Mouse (Mus musculus) lung, embryonic 15.5 days (tissue): ENCODE results near the gene Ttn. TPM values are rescaled to one million over a fixed set of nuclear protein-coding genes. Genes with fewer than 3 reads are reported as not detected.
A peak's percentile ranks its signal among the peaks of the same experiment; 100 is the strongest.
"Not testable (repeated sequence)": the region's sequence is repeated elsewhere in the genome, so short reads cannot be mapped to it uniquely, and the experiment has no call there.

Experiments
- ATAC-seq: fragments of 200-750 bp; cut with Nextera tagmentation; 2 replicates; pipeline ENCODE4 v1.8.0; 2017; ENCODE audit warnings: moderate number of reproducible peaks, borderline replicate concordance; ENCODE audit not compliant: low FRiP score, low TSS enrichment; ENCODE audit errors: extremely low read depth
- H3K27ac ChIP-seq: fragments of 300-500 bp; sonication (generic); 2 replicates; pipeline ENCODE4 v1.5.1; 2015; ENCODE audit warnings: moderate library complexity, mild to moderate bottlenecking, inconsistent platforms
- H3K27me3 ChIP-seq: fragments of 300-500 bp; sonication (generic); 2 replicates; pipeline ENCODE4 v1.6.1; 2015; ENCODE audit warnings: inconsistent platforms
- H3K36me3 ChIP-seq: fragments of 300-500 bp; sonication (generic); 2 replicates; pipeline ENCODE4 v1.6.1; 2015; ENCODE audit warnings: inconsistent platforms
- H3K4me1 ChIP-seq: fragments of 300-500 bp; sonication (generic); 2 replicates; pipeline ENCODE4 v1.6.1; 2015; ENCODE audit warnings: inconsistent platforms
- H3K4me2 ChIP-seq: fragments of 300-500 bp; sonication (generic); 2 replicates; pipeline ENCODE4 v1.6.1; 2015; ENCODE audit warnings: inconsistent platforms, mild to moderate bottlenecking, moderate library complexity
- H3K4me3 ChIP-seq: fragments of 300-500 bp; sonication (generic); 2 replicates; pipeline ENCODE4 v1.5.1; 2015; ENCODE audit warnings: mild to moderate bottlenecking, inconsistent platforms
- H3K9ac ChIP-seq: fragments of 300-500 bp; sonication (generic); 2 replicates; pipeline ENCODE4 v1.6.1; 2015; ENCODE audit warnings: inconsistent platforms
- H3K9me3 ChIP-seq: fragments of 300-500 bp; sonication (generic); 2 replicates; pipeline ENCODE4 v1.6.1; 2016; ENCODE audit warnings: inconsistent platforms
- WGBS: fragments of 180-500 bp; shearing (Covaris S2); methylation state at CpG from one replicate; pipeline ENCODE4 v1.1.7; 2015; 5-methylcytosine and 5-hydroxymethylcytosine counted together
- polyA plus RNA-seq: library from polyadenylated mRNA; unstranded; fragments of >200 nt; fragmentation: Nextera tagmentation; extraction: Ambion mirVana; gene quantifications from 2 replicates; pipeline ENCODE4 v1.2.1, GENCODE M21; 2015

Ttn gene
- 15.7 and 21.3 TPM in 2 replicates for polyA plus RNA-seq

GRCm38 (mm10) chr2:76982391-76983145 lies at the start of gene Ttn:
Gene Ttn (minus strand): TSS chr2:76982547.
- Histone ChIP-seq H3K27ac (no peak within 1 kb of the TSS), H3K4me3 (no peak within 1 kb of the TSS), H3K4me2 (no peak within 1 kb of the TSS), H3K9me3 (no peaks in the 10 kb centered on the region), H3K9ac (no peak within 1 kb of the TSS), H3K27me3 (no peaks in the 10 kb centered on the region), H3K36me3 (no peaks in the 10 kb centered on the region), H3K4me1 (0 out of 2 replicates have a peak, but pooled peaks cover 1% of the 10 kb centered on the region)
- ATAC-seq: no peak
- 78% methylated on average over 18 of the region's 18 CpGs for WGBS

- no peak overlapping the region for H3K4me2 ChIP-seq
- no peaks in the 10 kb centered on the region for H3K27me3 ChIP-seq
- WGBS: 90% methylated on average over 2 of the region's 2 CpGs
- no peak overlapping the region for H3K9ac ChIP-seq
- H3K4me3 ChIP-seq: no peak overlapping the region
- H3K27ac ChIP-seq: no peak overlapping the region
- H3K36me3 ChIP-seq: no peaks in the 10 kb centered on the region
- no peaks in the 10 kb centered on the region for H3K4me1 ChIP-seq
- no peaks in the 10 kb centered on the region for H3K9me3 ChIP-seq
- no peak for ATAC-seq
These were observed 38.3 kb upstream of the Ttn start for GRCm38 (mm10) chr2:77020649-77021048.

- Histone ChIP-seq H3K4me1 (no peaks in the 10 kb centered on the region), H3K9ac (no peak overlapping the region), H3K4me3 (no peak overlapping the region), H3K27me3 (no peaks in the 10 kb centered on the region), H3K36me3 (no peaks in the 10 kb centered on the region), H3K4me2 (no peak overlapping the region), H3K9me3 (no peaks in the 10 kb centered on the region), H3K27ac (no peak overlapping the region)
- WGBS: 69% methylated on average over 4 of the region's 4 CpGs
- ATAC-seq: no peak
These were observed 35.4 kb upstream of the Ttn start for GRCm38 (mm10) chr2:77017735-77018134.

DNA sequence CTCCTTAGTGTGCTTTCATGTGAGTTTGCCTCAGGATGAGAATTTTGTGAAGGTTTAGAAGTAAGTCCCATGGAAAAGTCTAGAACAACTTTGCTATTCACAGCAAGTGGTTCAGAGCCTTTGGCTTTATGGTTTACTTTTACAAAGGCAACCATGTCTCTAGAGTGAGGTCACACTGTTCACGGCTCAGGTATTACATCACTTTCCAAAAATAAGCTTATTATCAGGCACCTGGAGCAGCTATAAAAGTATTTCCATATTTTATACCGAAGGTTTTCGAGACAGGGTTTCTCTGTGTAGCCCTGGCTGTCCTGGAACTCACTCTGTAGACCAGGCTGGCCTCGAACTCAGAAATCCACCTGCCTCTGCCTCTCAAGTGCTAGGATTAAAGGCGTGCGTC lies 31.1 kb upstream of the Ttn start:
- H3K9me3 ChIP-seq, H3K27ac ChIP-seq, ATAC-seq, H3K4me3 ChIP-seq, H3K36me3 ChIP-seq, H3K4me1 ChIP-seq, H3K27me3 ChIP-seq, H3K4me2 ChIP-seq, H3K9ac ChIP-seq: not testable (repeated sequence)
- 82% methylated on average over 6 of the region's 6 CpGs for WGBS

- Histone ChIP-seq H3K27ac (no peak overlapping the region), H3K27me3 (no peaks in the 10 kb centered on the region), H3K9me3 (no peaks in the 10 kb centered on the region), H3K4me2 (no peak overlapping the region), H3K4me3 (no peak overlapping the region), H3K9ac (no peak overlapping the region), H3K36me3 (no peaks in the 10 kb centered on the region), H3K4me1 (no peaks in the 10 kb centered on the region)
- 71% methylated on average over 5 of the region's 5 CpGs for WGBS
- ATAC-seq: no peak
These were observed 29.6 kb upstream of the Ttn start for GRCm38 (mm10) chr2:77011981-77012380.

DNA sequence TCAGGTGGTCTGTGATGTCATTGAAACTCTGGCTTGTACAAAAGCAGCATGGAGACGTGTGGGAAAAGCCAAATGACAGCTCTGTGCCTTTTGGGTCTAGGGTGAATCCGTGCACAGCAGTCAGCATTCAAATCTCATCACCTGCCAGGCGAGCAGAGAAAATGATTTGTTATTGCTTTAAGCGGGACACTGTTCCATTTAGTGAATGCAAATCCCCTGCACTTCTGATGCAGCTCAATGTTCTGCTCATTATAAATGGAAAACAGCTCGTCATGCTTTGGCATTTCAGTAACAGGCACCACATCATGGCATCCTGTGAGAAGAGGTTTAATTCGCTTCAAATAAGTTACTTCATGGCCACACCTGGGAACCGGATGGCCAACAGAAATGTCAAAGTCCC lies 24.7 kb upstream of the Ttn start:
- Histone ChIP-seq H3K27ac (no peak overlapping the region), H3K9ac (no peak overlapping the region), H3K27me3 (no peaks in the 10 kb centered on the region), H3K4me3 (no peak overlapping the region), H3K9me3 (no peaks in the 10 kb centered on the region), H3K4me2 (no peak overlapping the region), H3K36me3 (no peaks in the 10 kb centered on the region), H3K4me1 (no peaks in the 10 kb centered on the region)
- ATAC-seq: no peak
- WGBS: 71% methylated on average over 7 of the region's 7 CpGs

GRCm38 (mm10) chr2:77003148-77003547 lies 20.8 kb upstream of the Ttn start:
- H3K4me1 ChIP-seq: no peaks in the 10 kb centered on the region
- no peaks in the 10 kb centered on the region for H3K36me3 ChIP-seq
- H3K4me3 ChIP-seq: no peak overlapping the region
- H3K27me3 ChIP-seq: no peaks in the 10 kb centered on the region
- WGBS: 64% methylated on average over 2 of the region's 2 CpGs
- H3K4me2 ChIP-seq: no peak overlapping the region
- no peak overlapping the region for H3K9ac ChIP-seq
- ATAC-seq: no peak
- H3K9me3 ChIP-seq: no peaks in the 10 kb centered on the region
- H3K27ac ChIP-seq: no peak overlapping the region

DNA sequence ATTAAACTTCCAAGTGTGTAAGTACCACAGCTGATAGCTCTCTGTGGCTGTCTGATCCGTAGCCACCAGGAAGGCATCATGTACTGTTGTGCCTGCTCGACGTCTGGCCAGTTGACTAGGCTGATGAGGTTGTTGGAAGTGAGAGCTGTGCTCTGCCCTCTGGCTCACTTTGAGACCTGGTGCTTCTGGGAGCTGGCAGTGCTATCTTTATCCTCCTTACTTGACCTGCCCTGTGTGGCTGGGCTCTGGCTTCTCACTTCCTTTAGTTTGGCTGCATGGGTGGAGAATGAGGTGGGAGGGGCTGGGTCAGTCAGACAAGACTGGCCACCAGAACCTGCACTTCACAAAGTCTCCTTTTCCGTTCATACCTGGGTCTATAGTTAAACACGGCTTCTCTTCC lies 16.0 kb upstream of the Ttn start:
- ATAC-seq: no peak

GRCm38 (mm10) chr2:76992493-76993201 lies 10.3 kb upstream of the Ttn start:
- no peak overlapping the region for H3K4me3 ChIP-seq
- 76% methylated on average over 5 of the region's 5 CpGs for WGBS

More for the DNA sequence above, 16.0 kb upstream of the Ttn start:
- Histone ChIP-seq H3K9ac (no peak overlapping the region), H3K4me3 (no peak overlapping the region), H3K4me1 (no peaks in the 10 kb centered on the region), H3K4me2 (no peak overlapping the region), H3K36me3 (no peaks in the 10 kb centered on the region), H3K27ac (no peak overlapping the region), H3K9me3 (no peaks in the 10 kb centered on the region), H3K27me3 (no peaks in the 10 kb centered on the region)
- 56% methylated on average over 5 of the region's 5 CpGs for WGBS

GRCm38 (mm10) chr2:76987317-76987716 lies 5.0 kb upstream of the Ttn start:
- no peak overlapping the region for H3K4me2 ChIP-seq
- 0 out of 2 replicates have a peak, but pooled peaks cover 2% of the 10 kb centered on the region for H3K4me1 ChIP-seq
- no peaks in the 10 kb centered on the region for H3K9me3 ChIP-seq
- no peak overlapping the region for H3K9ac ChIP-seq
- H3K36me3 ChIP-seq: no peaks in the 10 kb centered on the region
- no peak overlapping the region for H3K4me3 ChIP-seq
- peak overlapping the region; percentile 57 for H3K27ac ChIP-seq
- 56% methylated on average over 4 of the region's 4 CpGs for WGBS
- peak; percentile 35; the same call in 1 of the 2 replicates for ATAC-seq
- no peaks in the 10 kb centered on the region for H3K27me3 ChIP-seq

More at GRCm38 (mm10) chr2:76992493-76993201, 10.3 kb upstream of the Ttn start:
- no peak overlapping the region for H3K27ac ChIP-seq
- no peak for ATAC-seq
- H3K27me3 ChIP-seq: no peaks in the 10 kb centered on the region
- no peaks in the 10 kb centered on the region for H3K36me3 ChIP-seq
- H3K9ac ChIP-seq: no peak overlapping the region
- no peak overlapping the region for H3K4me2 ChIP-seq
- no peaks in the 10 kb centered on the region for H3K9me3 ChIP-seq
- H3K4me1 ChIP-seq: 0 out of 2 replicates have a peak, but pooled peaks cover under 1% of the 10 kb centered on the region

DNA sequence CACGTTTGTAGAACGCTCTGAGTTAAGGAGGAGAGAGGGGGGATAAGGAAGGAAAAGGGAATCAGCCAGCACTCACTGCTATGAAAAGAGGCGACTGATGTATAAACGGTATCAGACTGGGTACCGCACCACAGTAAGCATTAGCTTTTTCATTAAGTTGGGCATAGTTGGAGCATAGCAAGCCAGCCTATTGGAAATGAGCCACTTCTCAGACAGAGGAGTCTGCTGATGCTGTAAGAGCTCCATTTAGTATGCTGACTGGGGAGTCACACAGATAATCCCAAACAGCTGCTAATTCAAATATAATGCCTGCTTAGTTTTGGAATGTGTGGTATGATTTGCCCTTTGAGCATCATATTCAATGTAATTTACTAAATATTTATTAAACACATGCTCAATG lies 2.0 kb upstream of the Ttn start:
- ATAC-seq: no peak
- no peak overlapping the region for H3K27ac ChIP-seq
- H3K4me2 ChIP-seq: no peak overlapping the region

GRCm38 (mm10) chr2:76983601-76984000 lies 1.3 kb upstream of the Ttn start:
- H3K9me3 ChIP-seq: no peaks in the 10 kb centered on the region
- no peak overlapping the region for H3K4me3 ChIP-seq
- no peak overlapping the region for H3K9ac ChIP-seq
- H3K4me1 ChIP-seq: 0 out of 2 replicates have a peak, but pooled peaks cover 2% of the 10 kb centered on the region
- H3K4me2 ChIP-seq: no peak overlapping the region
- no peaks in the 10 kb centered on the region for H3K27me3 ChIP-seq
- no peak for ATAC-seq
- WGBS: 22% methylated on average over 5 of the region's 5 CpGs
- H3K27ac ChIP-seq: no peak overlapping the region
- H3K36me3 ChIP-seq: no peaks in the 10 kb centered on the region

More for the DNA sequence above, 2.0 kb upstream of the Ttn start:
- H3K9ac ChIP-seq: no peak overlapping the region
- 60% methylated on average over 5 of the region's 5 CpGs for WGBS
- no peaks in the 10 kb centered on the region for H3K9me3 ChIP-seq
- H3K36me3 ChIP-seq: no peaks in the 10 kb centered on the region
- H3K27me3 ChIP-seq: no peaks in the 10 kb centered on the region
- H3K4me3 ChIP-seq: no peak overlapping the region
- H3K4me1 ChIP-seq: 0 out of 2 replicates have a peak, but pooled peaks cover 2% of the 10 kb centered on the region
